ENCODE assay signal across 8 mouse cellular contexts in the genomic region with DNA sequence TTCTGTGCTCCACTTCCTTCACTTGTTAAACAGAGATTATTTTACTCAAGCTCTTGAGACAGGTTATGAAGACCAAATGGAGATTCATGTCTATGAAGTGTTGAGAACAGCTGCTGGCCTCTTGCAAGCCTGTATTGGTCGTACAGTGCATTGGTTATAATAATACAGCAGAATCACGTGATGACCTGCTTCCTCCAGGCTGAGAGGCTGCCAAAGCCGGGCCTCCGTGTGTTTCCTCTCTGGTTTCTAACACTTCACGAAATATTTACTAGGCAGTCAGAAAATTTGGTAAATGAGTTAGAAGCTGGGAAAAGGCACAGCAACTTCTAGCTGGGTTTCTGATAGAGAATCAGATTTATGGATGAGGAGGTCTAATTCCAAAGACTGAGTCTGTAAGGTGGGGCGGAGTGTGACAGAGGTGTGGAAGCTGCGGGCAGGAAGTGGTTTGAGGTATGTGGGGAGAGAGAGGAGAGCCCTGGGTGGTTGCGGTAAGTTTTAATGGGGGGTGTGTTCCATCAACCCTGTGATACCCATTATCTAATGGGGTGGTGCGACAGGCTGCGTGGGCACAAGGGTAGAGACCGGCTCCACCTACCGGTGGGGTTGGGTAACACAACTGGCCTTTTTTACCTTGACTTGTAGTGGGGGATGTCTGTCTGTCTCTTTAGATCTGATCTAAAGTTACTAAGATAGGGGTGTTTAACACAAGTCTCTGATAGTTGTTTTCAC.
DNase-seq lines count a peak whose midpoint lies in the region; ATAC-seq and TF ChIP-seq lines count a peak whose summit lies in the region.

No protein-coding gene starts in this region.

- no peak overlapping the region for H3K4me2 ChIP-seq in liver, embryonic 12.5 days
- no peak overlapping the region for H3K4me2 ChIP-seq in liver, embryonic 13.5 days

- no peaks in the 10 kb centered on the region for H3K9me3 ChIP-seq in liver, embryonic 12.5 days (replicated peaks)
- H3K9me3 ChIP-seq in liver, embryonic 13.5 days (replicated peaks) = no peaks in the 10 kb centered on the region
- no peaks in the 10 kb centered on the region for H3K9me3 ChIP-seq in forebrain, embryonic 10.5 days

- H3K79me2 ChIP-seq in liver, adult 2 months (ENCODE audit: control insufficient read depth, insufficient read depth, low read length) = no peaks in the 10 kb centered on the region

- no peaks in the 10 kb centered on the region for H3K27me3 ChIP-seq in liver, adult 2 months (ENCODE audit: control insufficient read depth, insufficient read depth, low read length)
- no peaks in the 10 kb centered on the region for H3K27me3 ChIP-seq in liver, embryonic 12.5 days (replicated peaks)
- no peaks in the 10 kb centered on the region for H3K27me3 ChIP-seq in liver, embryonic 13.5 days
- no peaks in the 10 kb centered on the region for H3K27me3 ChIP-seq in forebrain, embryonic 10.5 days (ENCODE audit: poor library complexity, severe bottlenecking)

- H3K4me1 ChIP-seq in liver, adult 2 months (ENCODE audit: control insufficient read depth, insufficient read depth, low read length) = peaks cover 12% of the 10 kb centered on the region
- 0 out of 2 replicates have a peak, but pooled peaks cover 4% of the 10 kb centered on the region for H3K4me1 ChIP-seq in liver, embryonic 12.5 days
- H3K4me1 ChIP-seq in liver, embryonic 13.5 days (replicated peaks) = no peaks in the 10 kb centered on the region
- H3K4me1 ChIP-seq in forebrain, embryonic 10.5 days = no peaks in the 10 kb centered on the region

- DNase-seq in liver, adult 2 months (ENCODE audit: extremely low read depth, low read depth, low spot score) = peak; percentile 40
- peak; percentile 56 for DNase-seq in adrenal gland, postnatal 25 days
- peak; percentile 6 for DNase-seq in liver, embryonic 13.5 days
- peak; percentile 44 to 79 for DNase-seq in spleen, postnatal 10 days (ENCODE audit: low spot score in 2 of 2)
- no peak for DNase-seq in forebrain, embryonic 10.5 days (ENCODE audit: extremely low spot score, low spot score)

- H3K27ac ChIP-seq in liver, adult 2 months (replicated peaks; ENCODE audit: insufficient read depth, low read depth, low read length) = peak overlapping the region; percentile 31
- no peak overlapping the region for H3K27ac ChIP-seq in liver, embryonic 12.5 days
- no peak overlapping the region for H3K27ac ChIP-seq in liver, embryonic 13.5 days
- H3K27ac ChIP-seq in forebrain, embryonic 10.5 days = no peak overlapping the region

- no peak overlapping the region for H3K4me3 ChIP-seq in liver, adult 2 months (ENCODE audit: insufficient read depth, low read depth, low read length)
- no peak overlapping the region for H3K4me3 ChIP-seq in liver, embryonic 12.5 days
- H3K4me3 ChIP-seq in liver, embryonic 13.5 days (replicated peaks) = no peak overlapping the region
- no peak overlapping the region for H3K4me3 ChIP-seq in forebrain, embryonic 10.5 days

- TF ChIP-seq POLR2A in liver, adult 2 months (IDR thresholded peaks at IDR 0.05; ENCODE audit: extremely low read depth, insufficient read depth, low read length) = no peak

- WGBS in liver, adult 2 months = 50% methylated on average over 12 of the region's 12 CpGs
- 32% methylated on average over 12 of the region's 12 CpGs for WGBS in liver, embryonic 12.5 days (ENCODE audit: insufficient replicate concordance)
- 27% methylated on average over 12 of the region's 12 CpGs for WGBS in liver, embryonic 13.5 days (ENCODE audit: insufficient replicate concordance)
- WGBS in forebrain, embryonic 10.5 days = 81% methylated on average over 12 of the region's 12 CpGs

- no peak overlapping the region for H3K9ac ChIP-seq in liver, adult 2 months (ENCODE audit: low read depth, low read length)
- no peak overlapping the region for H3K9ac ChIP-seq in liver, embryonic 12.5 days
- H3K9ac ChIP-seq in liver, embryonic 13.5 days = no peak overlapping the region

- TF ChIP-seq CTCF in liver, adult 2 months (IDR thresholded peaks at IDR 0.05; ENCODE audit: low read depth, low read length) = peak; percentile 87

- no peak for ATAC-seq in liver, embryonic 12.5 days
- ATAC-seq in liver, embryonic 13.5 days (ENCODE audit: low read depth) = no peak
- ATAC-seq in inflammation-experienced regulatory T-cells, adult 6 months = no peak
- ATAC-seq in erythroblast, adult 5-6 weeks (replicated peaks; ENCODE audit: low FRiP score, poor library complexity, severe bottlenecking) = no peak

- no peaks in the 10 kb centered on the region for H3K36me3 ChIP-seq in liver, adult 2 months (ENCODE audit: control insufficient read depth, insufficient read depth, low read length)
- H3K36me3 ChIP-seq in liver, embryonic 12.5 days = no peaks in the 10 kb centered on the region
- no peaks in the 10 kb centered on the region for H3K36me3 ChIP-seq in liver, embryonic 13.5 days
- no peaks in the 10 kb centered on the region for H3K36me3 ChIP-seq in forebrain, embryonic 10.5 days (replicated peaks)
